Mouse (Mus musculus) G1E (cell line): ENCODE measurements around the gene Spon1.

Experiments used
- CTCF ChIP-seq: IDR thresholded peaks from 2 replicates; pipeline ENCODE4 v1.5.1; 2012; ENCODE audit warnings: low read depth, low read length, inconsistent platforms, mixed read lengths
- GATA1 ChIP-seq: IDR thresholded peaks from 2 replicates; pipeline ENCODE4 v1.6.1; 2012; ENCODE audit warnings: borderline replicate concordance, low read length, inconsistent platforms, mixed read lengths
- POLR2AphosphoS5 ChIP-seq: IDR thresholded peaks from 2 replicates; pipeline ENCODE4 v1.6.1; 2012; ENCODE audit warnings: low read depth, low read length, inconsistent platforms; ENCODE audit not compliant: insufficient replicate concordance
- TAL1 ChIP-seq: conservative IDR thresholded peaks from 2 replicates; pipeline ENCODE4 v1.6.1; 2012; ENCODE audit warnings: low read depth, low read length, inconsistent platforms, mixed read lengths

- TF ChIP-seq CTCF (no peak), TAL1 (no peak), GATA1 (no peak), POLR2AphosphoS5 (no peak)
Observed at GRCm38 (mm10) chr7:113769281-113769680, 3.5 kb downstream of the Spon1 start.
